Mouse (Mus musculus): ENCODE data around the gene Olfr448.
A peak's percentile ranks its signal among the peaks of the same experiment; 100 is the strongest.

Olfr448 gene

DNA sequence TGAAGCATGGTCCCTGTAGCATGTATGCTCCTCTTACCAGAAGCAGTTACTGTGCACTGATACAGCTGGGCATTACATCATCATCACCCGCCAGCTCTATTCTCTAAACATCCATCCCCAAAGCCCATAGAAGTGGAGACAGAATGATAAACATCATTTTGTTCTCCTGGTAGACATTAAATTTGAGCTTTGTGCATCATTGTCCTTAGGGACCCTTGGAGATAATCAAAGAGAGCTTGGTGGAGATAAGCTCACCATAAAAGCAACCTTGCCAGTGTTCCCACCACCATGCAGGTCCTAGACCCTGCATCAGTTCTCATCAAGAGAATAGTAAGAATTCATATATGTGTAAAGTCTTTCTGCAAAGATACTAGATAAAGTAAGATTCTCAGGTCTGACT lies at the start of gene Olfr448:
Gene Olfr448, plus strand, starts transcription at position 301 of the 400 bp plus-strand sequence.
- no peak for DNase-seq (ENCODE audit: low spot score in 2 of 2)

DNA sequence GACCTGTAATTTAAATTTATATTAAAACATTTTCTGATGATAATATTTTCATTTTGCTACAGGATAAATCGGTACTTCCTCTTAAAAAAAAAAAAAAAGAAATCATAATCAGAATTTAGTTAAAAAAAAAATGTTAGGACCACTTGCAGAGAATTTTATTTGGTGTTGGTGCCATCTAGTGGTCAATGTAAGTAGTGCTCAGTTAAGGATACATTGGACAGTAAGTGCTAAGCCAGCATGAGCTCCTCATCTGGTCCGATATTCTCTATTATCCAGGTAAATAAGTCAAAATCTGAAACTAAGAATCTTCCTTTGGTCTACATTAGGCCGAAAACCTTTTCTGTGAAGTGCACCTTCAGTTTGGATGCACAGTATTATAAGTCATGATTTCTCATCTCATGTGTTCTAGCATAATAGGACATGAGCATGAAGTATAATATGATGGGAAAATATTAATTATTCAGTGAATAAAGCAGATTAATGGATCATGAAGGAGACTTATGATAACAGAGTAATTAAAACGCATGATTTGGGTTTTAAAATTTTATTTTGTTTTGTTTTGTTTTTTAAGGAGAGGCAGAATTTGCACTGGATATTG lies 29.9 kb upstream of the Olfr448 start:
- DNase-seq (ENCODE audit: low spot score in 2 of 2) = peak in 1 of 2 experiments; percentile 68

DNA sequence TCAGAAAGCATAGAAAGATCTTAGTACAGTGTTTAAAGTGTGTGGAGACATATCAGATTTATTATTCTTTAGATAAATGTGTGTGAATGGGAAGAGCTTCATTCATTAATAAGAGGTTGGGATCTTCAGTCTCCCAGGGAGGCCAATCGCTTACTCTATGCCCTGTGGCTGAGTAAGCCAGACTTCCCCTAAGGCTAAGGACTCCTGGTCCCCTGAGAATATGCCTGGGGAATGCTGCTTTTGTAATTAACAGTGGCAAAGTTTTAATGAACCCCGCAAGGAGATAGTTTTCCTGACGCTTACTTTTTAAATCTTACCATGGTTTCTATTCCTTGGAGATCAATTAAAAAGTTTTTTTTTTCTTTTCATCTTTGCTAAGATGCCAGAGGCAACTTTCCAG lies 20.5 kb upstream of the Olfr448 start:
- no peak for DNase-seq (ENCODE audit: low spot score in 2 of 2)

DNA sequence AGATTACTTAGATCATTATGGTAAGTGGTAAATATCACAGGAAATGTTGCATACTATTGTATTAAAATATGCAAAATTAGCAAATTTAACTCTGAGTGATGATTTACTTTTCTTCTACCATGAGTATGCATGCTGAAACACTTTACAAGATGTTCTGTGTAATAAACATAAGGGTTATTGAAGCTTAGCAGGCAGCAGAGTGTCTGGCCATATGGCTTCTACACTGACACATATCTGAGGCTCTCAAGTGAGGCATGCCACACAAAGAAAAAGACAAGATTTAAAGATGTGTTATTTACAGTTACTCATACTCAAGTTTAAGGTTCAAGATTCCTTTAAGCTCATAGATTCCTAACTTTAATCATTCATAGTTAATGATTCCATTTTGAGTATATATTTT lies 13.9 kb upstream of the Olfr448 start:
- DNase-seq (ENCODE audit: low spot score in 2 of 2) = no peak

DNA sequence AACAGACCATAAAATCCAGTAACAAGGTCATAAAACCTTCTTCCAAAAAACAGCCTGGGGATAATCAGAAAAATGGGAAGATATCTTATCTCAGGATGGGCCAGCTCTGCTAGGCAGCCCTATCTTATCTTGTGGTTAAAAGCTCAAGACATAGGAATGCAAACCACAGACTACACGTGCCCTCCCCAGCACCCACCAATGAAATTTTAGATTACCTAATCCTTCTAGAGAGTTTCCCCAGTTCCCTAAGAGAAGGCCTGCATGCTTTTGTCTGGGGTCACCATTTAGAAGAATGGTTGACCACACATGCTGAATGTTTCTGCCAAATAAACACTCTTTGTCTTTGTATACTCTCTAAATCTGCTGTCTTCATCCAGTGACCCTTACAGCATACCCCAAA lies 10.1 kb downstream of the Olfr448 start:
- DNase-seq (ENCODE audit: low spot score in 2 of 2) = no peak

DNA sequence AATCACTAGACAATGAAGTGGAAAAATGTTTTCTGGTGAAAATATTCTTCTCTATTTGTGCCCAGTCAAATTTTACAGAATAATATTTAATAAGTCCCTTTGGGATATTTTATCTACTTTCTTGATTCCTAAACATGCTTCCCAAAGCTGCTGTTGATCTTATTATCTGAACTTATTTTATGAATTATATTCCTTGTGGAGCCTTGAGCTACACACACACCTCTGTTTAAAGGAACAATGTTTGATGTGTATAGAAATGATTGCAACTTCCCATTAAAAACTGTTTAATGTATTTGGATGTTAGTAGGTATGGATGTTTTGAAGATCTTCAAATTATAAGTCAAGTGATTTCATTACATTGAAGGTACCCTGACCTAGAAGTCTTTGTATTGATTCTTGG lies 18.3 kb downstream of the Olfr448 start, which contains the start of gene Olfr447:
Gene Olfr447, plus strand, starts transcription at position 301 of the 400 bp plus-strand sequence.
- DNase-seq (ENCODE audit: low spot score in 2 of 2) = no peak

DNA sequence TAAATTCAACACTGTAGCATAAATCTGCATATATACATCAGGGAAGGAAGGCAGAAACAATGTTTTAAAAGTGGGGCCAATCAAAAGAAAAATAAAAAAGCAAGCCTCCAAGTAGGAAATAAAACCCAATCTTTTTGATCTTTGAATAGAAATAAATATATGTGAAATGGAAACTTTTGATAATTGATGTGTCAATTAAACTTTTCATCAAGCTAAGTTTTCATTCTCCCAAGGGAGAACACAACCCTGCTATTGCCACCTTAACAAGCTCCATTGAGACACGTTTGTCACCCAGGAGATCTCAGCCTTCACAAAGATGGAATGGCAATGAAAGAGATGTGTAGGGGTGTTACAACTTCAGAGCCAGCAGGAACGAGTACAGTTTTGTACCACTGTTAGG lies 30.8 kb downstream of the Olfr448 start, which contains the start of gene Olfr446:
Gene Olfr446, plus strand, starts transcription at position 301 of the 400 bp plus-strand sequence.
- DNase-seq (ENCODE audit: low spot score in 2 of 2) = no peak
